Comparison of ENCODE assay signal across 16 mouse cellular contexts in the genomic region with DNA sequence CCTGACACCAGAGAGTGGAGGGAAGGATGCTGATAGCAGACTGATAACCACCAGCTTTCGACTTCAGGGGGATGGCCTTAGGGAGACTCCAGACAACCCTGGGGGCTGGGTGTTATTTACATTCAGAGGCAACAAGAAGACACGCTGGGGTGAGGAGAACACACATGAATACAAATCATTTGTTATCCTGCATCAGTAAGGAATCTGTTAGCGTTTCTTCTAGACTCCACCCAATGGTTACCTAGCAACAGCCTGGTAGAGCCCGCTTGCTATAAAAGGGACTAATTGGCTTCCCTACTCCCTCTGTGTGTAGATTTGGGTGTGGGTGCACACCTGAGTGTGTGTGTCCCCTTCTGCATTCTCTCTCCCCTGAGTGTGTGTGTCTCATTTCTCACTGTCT.
DNase-seq lines count a peak whose midpoint lies in the region; ATAC-seq lines count a peak whose summit lies in the region.
"Had no signal": no experiment of that assay in that cellular context is flagged by ENCODE, and none has a peak within 500 bp of the region (broad histone marks: within the 10 kb centered on the region; RNA-seq: fewer than 3 reads in every experiment).

No protein-coding gene starts in this region.

- peaks cover 15% of the 10 kb centered on the region; the same call in 1 of the 2 replicates for H3K4me1 ChIP-seq in forebrain, embryonic 11.5 days (replicated peaks; ENCODE audit: control insufficient read depth, insufficient read depth, low read length)
- peaks cover 64% of the 10 kb centered on the region for H3K4me1 ChIP-seq in forebrain, embryonic 10.5 days
- peaks cover 15% of the 10 kb centered on the region for H3K4me1 ChIP-seq in forebrain, embryonic 14.5 days (ENCODE audit: control insufficient read depth, insufficient read depth, low read length)
- H3K4me1 ChIP-seq in midbrain, embryonic 10.5 days = peaks cover 60% of the 10 kb centered on the region
- H3K4me1 ChIP-seq in neural tube, embryonic 15.5 days = peaks cover 25% of the 10 kb centered on the region
- H3K4me1 ChIP-seq: heart, embryonic 10.5 days; lung, embryonic 15.5 days; megakaryocyte, embryonic 14.5 days had no signal

- H3K9me3 ChIP-seq in forebrain, embryonic 11.5 days (ENCODE audit: control insufficient read depth, low read length) = no peaks in the 10 kb centered on the region
- no peaks in the 10 kb centered on the region for H3K9me3 ChIP-seq in forebrain, embryonic 10.5 days
- no peaks in the 10 kb centered on the region for H3K9me3 ChIP-seq in forebrain, embryonic 14.5 days (replicated peaks; ENCODE audit: control insufficient read depth, low read length)
- no peaks in the 10 kb centered on the region for H3K9me3 ChIP-seq in midbrain, embryonic 10.5 days (replicated peaks)
- no peaks in the 10 kb centered on the region for H3K9me3 ChIP-seq in neural tube, embryonic 15.5 days (replicated peaks)
- H3K9me3 ChIP-seq: heart, embryonic 10.5 days; lung, embryonic 15.5 days had no signal

- H3K36me3 ChIP-seq in forebrain, embryonic 11.5 days (ENCODE audit: control insufficient read depth, insufficient read depth, low read length) = no peaks in the 10 kb centered on the region
- no peaks in the 10 kb centered on the region for H3K36me3 ChIP-seq in forebrain, embryonic 10.5 days (replicated peaks)
- H3K36me3 ChIP-seq in forebrain, embryonic 14.5 days (ENCODE audit: control insufficient read depth, insufficient read depth, low read length) = no peaks in the 10 kb centered on the region
- no peaks in the 10 kb centered on the region for H3K36me3 ChIP-seq in midbrain, embryonic 10.5 days
- H3K36me3 ChIP-seq in neural tube, embryonic 15.5 days = no peaks in the 10 kb centered on the region
- H3K36me3 ChIP-seq: heart, embryonic 10.5 days; lung, embryonic 15.5 days had no signal

- H3K27me3 ChIP-seq in forebrain, embryonic 11.5 days (ENCODE audit: control insufficient read depth, insufficient read depth, low read length) = no peaks in the 10 kb centered on the region
- peaks cover 10% of the 10 kb centered on the region for H3K27me3 ChIP-seq in forebrain, embryonic 10.5 days (ENCODE audit: poor library complexity, severe bottlenecking)
- no peaks in the 10 kb centered on the region for H3K27me3 ChIP-seq in forebrain, embryonic 14.5 days (replicated peaks; ENCODE audit: control insufficient read depth, insufficient read depth, low read length)
- H3K27me3 ChIP-seq in midbrain, embryonic 10.5 days (ENCODE audit: low read depth, poor library complexity, severe bottlenecking) = 0 out of 2 replicates have a peak, but pooled peaks cover 15% of the 10 kb centered on the region
- H3K27me3 ChIP-seq in neural tube, embryonic 15.5 days (replicated peaks) = 0 out of 2 replicates have a peak, but pooled peaks cover 2% of the 10 kb centered on the region

- no peak overlapping the region for H3K4me3 ChIP-seq in forebrain, embryonic 11.5 days (ENCODE audit: low read depth, low read length)
- H3K4me3 ChIP-seq in forebrain, embryonic 10.5 days = no peak overlapping the region
- H3K4me3 ChIP-seq in forebrain, embryonic 14.5 days (ENCODE audit: low read depth, low read length) = no peak overlapping the region
- H3K4me3 ChIP-seq in midbrain, embryonic 10.5 days = no peak overlapping the region
- H3K4me3 ChIP-seq in neural tube, embryonic 15.5 days (replicated peaks) = no peak overlapping the region
- H3K4me3 ChIP-seq: heart, embryonic 10.5 days; lung, embryonic 15.5 days; megakaryocyte, embryonic 14.5 days had no signal

- 34% methylated on average over 4 of the region's 4 CpGs for WGBS in forebrain, embryonic 11.5 days
- WGBS in forebrain, embryonic 10.5 days = 39% methylated on average over 4 of the region's 4 CpGs
- WGBS in forebrain, embryonic 14.5 days = 21% methylated on average over 4 of the region's 4 CpGs
- 33% methylated on average over 4 of the region's 4 CpGs for WGBS in midbrain, embryonic 10.5 days
- WGBS in neural tube, embryonic 15.5 days = 9% methylated on average over 4 of the region's 4 CpGs

- H3K4me2 ChIP-seq in forebrain, embryonic 11.5 days (ENCODE audit: low read depth, low read length, severe bottlenecking) = no peak overlapping the region
- no peak overlapping the region for H3K4me2 ChIP-seq in forebrain, embryonic 14.5 days (ENCODE audit: low read length)
- no peak overlapping the region for H3K4me2 ChIP-seq in neural tube, embryonic 15.5 days
- H3K4me2 ChIP-seq: liver, embryonic 11.5 days; lung, embryonic 15.5 days had no signal

- H3K9ac ChIP-seq in forebrain, embryonic 11.5 days (ENCODE audit: low read length) = no peak overlapping the region
- H3K9ac ChIP-seq in forebrain, embryonic 14.5 days (ENCODE audit: low read length) = no peak overlapping the region
- no peak overlapping the region for H3K9ac ChIP-seq in neural tube, embryonic 15.5 days (replicated peaks)
- H3K9ac ChIP-seq: lung, embryonic 15.5 days had no signal

- peak; percentile 32; the same call in 1 of the 2 replicates for ATAC-seq in forebrain, embryonic 11.5 days (replicated peaks; ENCODE audit: low FRiP score)
- ATAC-seq in forebrain, embryonic 14.5 days = peak; percentile 21; the same call in 1 of the 2 replicates
- peak; percentile 53; the same call in 1 of the 2 replicates for ATAC-seq in neural tube, embryonic 15.5 days (ENCODE audit: low FRiP score)
- ATAC-seq: intestine, postnatal 0 days had no signal

- no peak overlapping the region for H3K27ac ChIP-seq in forebrain, embryonic 11.5 days (ENCODE audit: low read depth, low read length)
- H3K27ac ChIP-seq in forebrain, embryonic 10.5 days = no peak overlapping the region; the same call in 1 of the 2 replicates
- H3K27ac ChIP-seq in forebrain, embryonic 14.5 days (ENCODE audit: low read depth, low read length) = no peak overlapping the region
- peak overlapping the region; percentile 28; the same call in 1 of the 2 replicates for H3K27ac ChIP-seq in midbrain, embryonic 10.5 days (replicated peaks)
- H3K27ac ChIP-seq in neural tube, embryonic 15.5 days (replicated peaks) = no peak overlapping the region
- H3K27ac ChIP-seq: heart, embryonic 10.5 days; lung, embryonic 15.5 days had no signal

- no peak for DNase-seq in forebrain, embryonic 11.5 days (ENCODE audit: low spot score)
- DNase-seq in forebrain, embryonic 10.5 days (ENCODE audit: extremely low spot score, low spot score) = no peak
- DNase-seq in forebrain, embryonic 14.5 days (ENCODE audit: low spot score) = peak; percentile 65
- no peak for DNase-seq in midbrain, embryonic 10.5 days (ENCODE audit: low spot score)
- no peak for DNase-seq in embryo, embryonic 9.5 days (ENCODE audit: extremely low spot score)
- no peak for DNase-seq in embryo, embryonic 10 days (ENCODE audit: low spot score)
- no peak for DNase-seq in ovary, adult 18-20 months (ENCODE audit: low spot score)
- DNase-seq: gastrocnemius, postnatal 14 days; kidney, postnatal 14 days; right cerebral cortex, postnatal 4 days had no signal
